26 mouse cellular contexts compared by ENCODE assay signal in genomic region chr4:119948406-119948805, GRCm38 (mm10).
DNase-seq lines count a peak whose midpoint lies in the region; ATAC-seq and TF ChIP-seq lines count a peak whose summit lies in the region.
"Had no signal": no experiment of that assay in that cellular context is flagged by ENCODE, and none has a peak within 500 bp of the region (broad histone marks: within the 10 kb centered on the region; RNA-seq: fewer than 3 reads in every experiment).

No protein-coding gene starts in this region.

- no peaks in the 10 kb centered on the region for H3K27me3 ChIP-seq in hindbrain, postnatal 0 days (ENCODE audit: insufficient read depth, low read length)
- no peaks in the 10 kb centered on the region for H3K27me3 ChIP-seq in hindbrain, embryonic 11.5 days (ENCODE audit: control insufficient read depth, insufficient read depth, low read length)
- no peaks in the 10 kb centered on the region for H3K27me3 ChIP-seq in midbrain, embryonic 11.5 days (ENCODE audit: control insufficient read depth, insufficient read depth, low read length)
- H3K27me3 ChIP-seq in midbrain, embryonic 10.5 days (ENCODE audit: low read depth, poor library complexity, severe bottlenecking): no peaks in the 10 kb centered on the region
- H3K27me3 ChIP-seq: embryonic facial prominence, embryonic 13.5 days; hindbrain, embryonic 13.5 days; midbrain, embryonic 12.5 days; neural tube, embryonic 12.5 days; Patski had no signal

- H3K9me3 ChIP-seq in hindbrain, postnatal 0 days (ENCODE audit: low read length): peaks cover 3% of the 10 kb centered on the region; the same call in 1 of the 2 replicates
- H3K9me3 ChIP-seq in hindbrain, embryonic 11.5 days (ENCODE audit: control insufficient read depth, low read length): no peaks in the 10 kb centered on the region
- H3K9me3 ChIP-seq in midbrain, embryonic 11.5 days (ENCODE audit: control insufficient read depth, low read length): no peaks in the 10 kb centered on the region; the same call in 1 of the 2 replicates
- H3K9me3 ChIP-seq in midbrain, embryonic 10.5 days (replicated peaks): no peaks in the 10 kb centered on the region; the same call in 1 of the 2 replicates
- H3K9me3 ChIP-seq: hindbrain, embryonic 13.5 days had no signal

- H3K27ac ChIP-seq in hindbrain, postnatal 0 days: 0 out of 2 replicates have a peak overlapping the region, but pooled peaks have one; percentile 20
- H3K27ac ChIP-seq in hindbrain, embryonic 11.5 days (ENCODE audit: low read depth, low read length): no peak overlapping the region
- no peak overlapping the region for H3K27ac ChIP-seq in midbrain, embryonic 11.5 days (ENCODE audit: low read depth, low read length)
- no peak overlapping the region for H3K27ac ChIP-seq in midbrain, embryonic 10.5 days (replicated peaks)
- H3K27ac ChIP-seq: embryonic facial prominence, embryonic 13.5 days; forebrain, embryonic 10.5 days; hindbrain, embryonic 13.5 days; liver, embryonic 14.5 days; midbrain, embryonic 12.5 days; neural tube, embryonic 12.5 days had no signal

- no peak for ATAC-seq in hindbrain, postnatal 0 days
- no peak for ATAC-seq in hindbrain, embryonic 11.5 days (ENCODE audit: low FRiP score)
- no peak for ATAC-seq in midbrain, embryonic 11.5 days (ENCODE audit: low FRiP score)
- ATAC-seq: Patski had no signal

- no peak overlapping the region for H3K4me2 ChIP-seq in hindbrain, postnatal 0 days (ENCODE audit: low read depth, low read length)
- H3K4me2 ChIP-seq in hindbrain, embryonic 11.5 days (replicated peaks; ENCODE audit: low read depth, low read length): no peak overlapping the region
- no peak overlapping the region for H3K4me2 ChIP-seq in midbrain, embryonic 11.5 days
- H3K4me2 ChIP-seq: embryonic facial prominence, embryonic 13.5 days; hindbrain, embryonic 13.5 days; midbrain, embryonic 12.5 days; neural tube, embryonic 12.5 days had no signal

- H3K9ac ChIP-seq in hindbrain, postnatal 0 days (replicated peaks; ENCODE audit: low read length): no peak overlapping the region
- H3K9ac ChIP-seq in hindbrain, embryonic 11.5 days (ENCODE audit: low read depth, low read length): no peak overlapping the region
- H3K9ac ChIP-seq in midbrain, embryonic 11.5 days (ENCODE audit: low read length): no peak overlapping the region
- H3K9ac ChIP-seq: embryonic facial prominence, embryonic 13.5 days; forebrain, postnatal 0 days; hindbrain, embryonic 13.5 days; liver, embryonic 14.5 days; midbrain, embryonic 12.5 days; neural tube, embryonic 12.5 days had no signal

- TF ChIP-seq CTCF in hindbrain, postnatal 0 days (IDR thresholded peaks at IDR 0.05; ENCODE audit: low read depth): no peak

- H3K4me3 ChIP-seq in hindbrain, postnatal 0 days (ENCODE audit: low read length): no peak overlapping the region
- no peak overlapping the region for H3K4me3 ChIP-seq in hindbrain, embryonic 11.5 days (ENCODE audit: low read depth, low read length)
- no peak overlapping the region for H3K4me3 ChIP-seq in midbrain, embryonic 11.5 days (ENCODE audit: low read depth, low read length)
- no peak overlapping the region for H3K4me3 ChIP-seq in midbrain, embryonic 10.5 days
- H3K4me3 ChIP-seq: embryonic facial prominence, embryonic 13.5 days; forebrain, embryonic 10.5 days; hindbrain, embryonic 13.5 days; midbrain, embryonic 12.5 days; myocyte; neural tube, embryonic 12.5 days had no signal

- peaks cover 15% of the 10 kb centered on the region; the same call in 1 of the 2 replicates for H3K4me1 ChIP-seq in hindbrain, postnatal 0 days (ENCODE audit: insufficient read depth, low read length)
- H3K4me1 ChIP-seq in hindbrain, embryonic 11.5 days (replicated peaks; ENCODE audit: control insufficient read depth, insufficient read depth, low read length): no peaks in the 10 kb centered on the region
- no peaks in the 10 kb centered on the region for H3K4me1 ChIP-seq in midbrain, embryonic 11.5 days (ENCODE audit: control insufficient read depth, insufficient read depth, low read length)
- H3K4me1 ChIP-seq in midbrain, embryonic 10.5 days: no peaks in the 10 kb centered on the region
- H3K4me1 ChIP-seq: forebrain, embryonic 10.5 days; midbrain, embryonic 12.5 days had no signal

- H3K36me3 ChIP-seq in hindbrain, postnatal 0 days (ENCODE audit: insufficient read depth, low read length): no peaks in the 10 kb centered on the region
- H3K36me3 ChIP-seq in hindbrain, embryonic 11.5 days (ENCODE audit: control insufficient read depth, insufficient read depth, low read length): no peaks in the 10 kb centered on the region
- no peaks in the 10 kb centered on the region for H3K36me3 ChIP-seq in midbrain, embryonic 11.5 days (ENCODE audit: control insufficient read depth, insufficient read depth, low read length)
- no peaks in the 10 kb centered on the region for H3K36me3 ChIP-seq in midbrain, embryonic 10.5 days
- H3K36me3 ChIP-seq: embryonic facial prominence, embryonic 13.5 days; forebrain, embryonic 10.5 days; hindbrain, embryonic 13.5 days; midbrain, embryonic 12.5 days; neural tube, embryonic 12.5 days had no signal

- DNase-seq in heart, adult 11 months: peak; percentile 84
- DNase-seq in heart, postnatal 4 days: no peak
- no peak for DNase-seq in hindbrain, postnatal 0 days (ENCODE audit: low spot score)
- DNase-seq in hindbrain, embryonic 11.5 days (ENCODE audit: low spot score): no peak
- DNase-seq in midbrain, embryonic 11.5 days (ENCODE audit: low spot score, missing footprints): peak; percentile 57
- DNase-seq in midbrain, embryonic 10.5 days (ENCODE audit: low spot score): no peak
- DNase-seq in frontal cortex, postnatal 10 days (ENCODE audit: low spot score in 2 of 2): no peak
- DNase-seq: adrenal gland, postnatal 10 days; cerebellum, adult 11-12 months; cerebellum, adult 9-11 months; gastrocnemius, postnatal 14 days; kidney, adult 2 months; kidney, postnatal 36 days; layer of hippocampus, postnatal 36 days; liver; lung, adult 2 months; right cerebral cortex, postnatal 4 days had no signal

- 80% methylated on average over 6 of the region's 6 CpGs for WGBS in hindbrain, postnatal 0 days
- WGBS in hindbrain, embryonic 11.5 days: 83% methylated on average over 6 of the region's 6 CpGs
- 86% methylated on average over 6 of the region's 6 CpGs for WGBS in midbrain, embryonic 11.5 days
- 86% methylated on average over 6 of the region's 6 CpGs for WGBS in midbrain, embryonic 10.5 days

Comparison
In these comparisons a context has a peak if more than half of its experiments do, and no peak if none do; other contexts are left out.
1. DNase-seq: peak in heart, adult 11 months (single experiment) and midbrain, embryonic 11.5 days (single experiment); none in heart, postnatal 4 days (single experiment), hindbrain, postnatal 0 days (single experiment), hindbrain, embryonic 11.5 days (single experiment), midbrain, embryonic 10.5 days (single experiment) and frontal cortex, postnatal 10 days (0 of 2).